ENCODE assay signal across 10 mouse cellular contexts in the genomic region with DNA sequence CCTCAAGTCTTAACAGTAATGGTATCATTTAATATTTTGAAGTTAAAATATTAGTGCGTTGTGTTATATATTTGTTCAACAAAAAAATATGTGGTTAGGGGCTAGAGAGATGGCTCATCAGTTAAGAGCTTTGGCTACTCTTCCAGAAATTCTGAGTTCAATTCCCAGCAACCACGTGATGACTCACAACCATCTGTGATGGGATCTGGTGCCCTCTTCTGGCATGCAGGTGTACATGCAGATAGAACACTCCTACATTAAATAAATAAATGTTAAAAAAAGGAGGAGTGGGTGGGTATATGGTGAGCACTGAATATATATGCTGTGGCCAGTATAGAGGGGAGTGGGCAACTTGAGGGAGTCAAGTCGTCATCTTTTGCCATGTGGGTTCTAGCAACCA. TPM values are rescaled to one million over a fixed set of nuclear protein-coding genes. Genes with fewer than 3 reads are reported as not detected.
A peak's percentile ranks its signal among the peaks of the same experiment; 100 is the strongest.
DNase-seq lines count a peak whose midpoint lies in the region; ATAC-seq and TF ChIP-seq lines count a peak whose summit lies in the region.
"Had no signal": no experiment of that assay in that cellular context is flagged by ENCODE, and none has a peak within 500 bp of the region (broad histone marks: within the 10 kb centered on the region; RNA-seq: fewer than 3 reads in every experiment).

No protein-coding gene starts in this region.

- peak; percentile 31; the same call in 1 of the 2 replicates for TF ChIP-seq CTCF in kidney, adult 2 months (conservative IDR thresholded peaks at IDR 0.05; ENCODE audit: insufficient read depth, insufficient read length, low read depth, low read length)

- DNase-seq in kidney, adult 2 months = peak; percentile 14
- DNase-seq in kidney, postnatal 10 days = no peak
- DNase-seq in B cell, adult 2 months = peak; percentile 56 to 58
- peak; percentile 72 for DNase-seq in ES-CJ7 (ENCODE audit: low read depth, low spot score)
- DNase-seq in frontal cortex, adult 2 months (ENCODE audit: extremely low spot score in 1 of 2, low spot score in 1 of 2) = no peak
- no peak for DNase-seq in kidney, postnatal 25 days
- DNase-seq: cerebellum, adult 11-12 months had no signal

- peaks cover 6% of the 10 kb centered on the region; the same call in 1 of the 2 replicates for H3K36me3 ChIP-seq in kidney, adult 2 months (ENCODE audit: control insufficient read depth, insufficient read depth, low read length)

- H3K4me3 ChIP-seq in kidney, adult 2 months (ENCODE audit: insufficient read depth, low read depth, low read length) = no peak overlapping the region
- H3K4me3 ChIP-seq: erythroblast, embryonic 14.5 days; hindbrain, embryonic 10.5 days had no signal

- no peak overlapping the region for H3K27ac ChIP-seq in kidney, adult 2 months (ENCODE audit: insufficient read depth, low read depth, low read length)
- H3K27ac ChIP-seq: hindbrain, embryonic 10.5 days had no signal

- no peak for TF ChIP-seq POLR2A in kidney, adult 2 months (IDR thresholded peaks at IDR 0.05; ENCODE audit: low read depth, low read length)

- H3K4me1 ChIP-seq in kidney, adult 2 months (ENCODE audit: control insufficient read depth, insufficient read depth, low read length) = 0 out of 2 replicates have a peak, but pooled peaks cover 4% of the 10 kb centered on the region

- WGBS in kidney, adult 2 months = 86% methylated on average over 3 of the region's 3 CpGs

- 0 out of 2 replicates have a peak, but pooled peaks have one; percentile 23 for ATAC-seq in megakaryocyte progenitor cell, adult 5-6 weeks (replicated peaks; ENCODE audit: poor library complexity)

- H3K27me3 ChIP-seq in kidney, adult 2 months (replicated peaks; ENCODE audit: control insufficient read depth, insufficient read depth, low read length) = no peaks in the 10 kb centered on the region

RNA-seq across cellular contexts. Expression of gene Gnl3, which starts 6.8 kb away (rescaled TPM):
- polyA plus RNA-seq in kidney, adult 2 months (2012; rRNA removed) = 10.1 and 14.3 TPM in 2 replicates
- 365 and 481 TPM in 2 replicates for total RNA-seq in megakaryocyte progenitor cell, adult 5-6 weeks (2015)
- total RNA-seq in megakaryocyte progenitor cell, adult 5-6 weeks (2017) = 301 and 405 TPM in 2 replicates
- 61.6 and 64.0 TPM in 2 replicates for polyA plus RNA-seq in frontal cortex, adult 2 months (2012; rRNA removed)

RNA-seq across cellular contexts. Expression of gene Pbrm1, which starts 6.8 kb away (rescaled TPM):
- 10.3 and 11.2 TPM in 2 replicates for polyA plus RNA-seq in kidney, adult 2 months (2012; rRNA removed)
- total RNA-seq in megakaryocyte progenitor cell, adult 5-6 weeks (2015) = 75.4 and 82.4 TPM in 2 replicates
- 52.3 and 80.5 TPM in 2 replicates for total RNA-seq in megakaryocyte progenitor cell, adult 5-6 weeks (2017)
- polyA plus RNA-seq in frontal cortex, adult 2 months (2012; rRNA removed) = 18.5 and 20.4 TPM in 2 replicates

RNA-seq across cellular contexts. Expression of gene Spcs1, which starts 24.3 kb away (rescaled TPM):
- 194 and 262 TPM in 2 replicates for polyA plus RNA-seq in kidney, adult 2 months (2012; rRNA removed)
- total RNA-seq in megakaryocyte progenitor cell, adult 5-6 weeks (2015) = 257 and 280 TPM in 2 replicates
- 105 TPM in 2 replicates for total RNA-seq in megakaryocyte progenitor cell, adult 5-6 weeks (2017)
- 226 and 247 TPM in 2 replicates for polyA plus RNA-seq in frontal cortex, adult 2 months (2012; rRNA removed)

RNA-seq across cellular contexts. Expression of gene Glt8d1, which starts 24.6 kb away (rescaled TPM):
- 14.9 and 17.6 TPM in 2 replicates for polyA plus RNA-seq in kidney, adult 2 months (2012; rRNA removed)
- 54.2 and 64.4 TPM in 2 replicates for total RNA-seq in megakaryocyte progenitor cell, adult 5-6 weeks (2015)
- 29.2 and 37.7 TPM in 2 replicates for total RNA-seq in megakaryocyte progenitor cell, adult 5-6 weeks (2017)
- 118 and 124 TPM in 2 replicates for polyA plus RNA-seq in frontal cortex, adult 2 months (2012; rRNA removed)

Comparison
In these comparisons a context has a peak if more than half of its experiments do, and no peak if none do; other contexts are left out.
1. DNase-seq: peak in kidney, adult 2 months (single experiment), B cell, adult 2 months (2 of 2) and ES-CJ7 (single experiment); none in kidney, postnatal 10 days (single experiment), frontal cortex, adult 2 months (0 of 2) and kidney, postnatal 25 days (0 of 2).